Mouse (Mus musculus): ENCODE results near the gene Cyp1a2. TPM values are rescaled to one million over a fixed set of nuclear protein-coding genes. Genes with fewer than 3 reads are reported as not detected.

Cyp1a2 gene
- polyA plus RNA-seq, 1 experiment from 2014 or later = not detected

DNA sequence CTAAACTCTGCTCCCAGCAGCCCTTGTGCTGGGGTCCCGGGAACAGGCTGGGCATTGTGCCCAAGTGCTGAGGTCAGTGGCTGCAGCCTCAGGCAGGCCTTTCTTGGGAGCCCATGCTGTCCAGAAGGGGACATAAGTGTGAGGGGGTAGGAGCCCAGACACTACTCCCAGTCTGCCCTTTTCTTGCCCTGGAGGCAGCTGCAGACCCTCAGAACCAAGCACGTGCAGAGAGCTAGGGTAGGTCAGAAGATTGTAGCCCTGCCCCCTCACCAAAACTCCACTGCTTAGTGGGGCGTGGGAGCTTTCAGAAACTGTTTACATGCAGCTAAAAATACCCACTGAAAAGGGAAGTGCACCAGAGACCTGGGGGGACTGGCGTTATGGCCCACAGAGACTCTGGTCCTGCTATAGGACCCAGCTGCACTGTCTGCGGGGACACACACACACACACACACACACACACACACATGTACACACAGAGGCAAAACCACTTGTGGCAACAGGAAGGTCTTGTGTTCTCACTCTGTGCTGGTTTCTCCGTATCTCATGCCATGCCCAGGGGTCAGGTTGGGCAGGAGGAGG lies 45.7 kb downstream of the Cyp1a2 start:
- H3K9ac ChIP-seq (replicated peaks; ENCODE audit: low read depth) = 0 out of 2 replicates have a peak overlapping the region, but pooled peaks have one; percentile 16
- H3K4me1 ChIP-seq (ENCODE audit: insufficient read depth, low read depth, low read length) = peaks cover 44% of the 10 kb centered on the region
- DNase-seq (ENCODE audit: low spot score) (peak; percentile 77), ATAC-seq (peak; percentile 71)
- H3K4me3 ChIP-seq (ENCODE audit: low read depth, low read length) = no peak overlapping the region
- no peaks in the 10 kb centered on the region for H3K27me3 ChIP-seq (replicated peaks; ENCODE audit: insufficient read depth, low read length)
- TF ChIP-seq EP300 (IDR thresholded peaks at IDR 0.05) (peak; percentile 53; the same call in 1 of the 2 replicates), CTCF (IDR thresholded peaks at IDR 0.05) (no peak)
- 2% methylated on average over 6 of the region's 6 CpGs for WGBS
- H3K36me3 ChIP-seq (ENCODE audit: insufficient read depth, low read length) = no peaks in the 10 kb centered on the region
- no peaks in the 10 kb centered on the region for H3K9me3 ChIP-seq (ENCODE audit: low read length)
- peak overlapping the region; percentile 42 for H3K4me2 ChIP-seq (replicated peaks; ENCODE audit: low read depth, low read length)
- peak overlapping the region; percentile 85 for H3K27ac ChIP-seq (ENCODE audit: low read length)

DNA sequence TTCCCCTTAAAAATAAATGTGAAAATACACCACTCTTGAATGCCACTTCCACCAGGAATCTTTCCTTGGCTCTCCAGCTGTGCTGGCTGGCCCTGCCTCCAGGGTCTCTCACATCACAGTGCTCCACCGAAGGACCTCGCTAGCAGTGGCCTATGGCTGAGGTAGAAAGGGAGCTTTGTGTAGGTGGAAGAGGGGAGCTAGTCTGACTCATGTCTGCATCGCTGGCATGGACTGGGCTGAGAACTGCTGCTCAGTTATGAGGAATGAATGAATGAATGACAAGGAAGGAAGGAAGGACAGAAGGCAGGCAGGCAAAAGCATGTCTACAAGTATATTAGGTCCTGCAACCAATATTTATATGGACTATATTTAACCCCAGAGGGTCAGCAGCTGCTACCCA lies 46.2 kb downstream of the Cyp1a2 start:
- 33% methylated on average over 3 of the region's 3 CpGs for WGBS
- Histone ChIP-seq H3K4me1 (ENCODE audit: insufficient read depth, low read depth, low read length) (peaks cover 41% of the 10 kb centered on the region), H3K9me3 (ENCODE audit: low read length) (no peaks in the 10 kb centered on the region), H3K4me2 (replicated peaks; ENCODE audit: low read depth, low read length) (no peak overlapping the region; the same call in 1 of the 2 replicates), H3K36me3 (ENCODE audit: insufficient read depth, low read length) (no peaks in the 10 kb centered on the region), H3K27ac (ENCODE audit: low read length) (peak overlapping the region; percentile 85), H3K27me3 (replicated peaks; ENCODE audit: insufficient read depth, low read length) (no peaks in the 10 kb centered on the region), H3K4me3 (ENCODE audit: low read depth, low read length) (no peak overlapping the region), H3K9ac (replicated peaks; ENCODE audit: low read depth) (no peak overlapping the region)
- ATAC-seq (no peak), DNase-seq (ENCODE audit: low spot score) (no peak)
- TF ChIP-seq CTCF (IDR thresholded peaks at IDR 0.05) (no peak), EP300 (IDR thresholded peaks at IDR 0.05) (no peak)

GRCm38 (mm10) chr9:57633481-57634024 lies 50.0 kb downstream of the Cyp1a2 start:
- H3K4me2 ChIP-seq (replicated peaks; ENCODE audit: low read depth, low read length) = no peak overlapping the region
- no peak overlapping the region for H3K4me3 ChIP-seq (ENCODE audit: low read depth, low read length)
- peaks cover 5% of the 10 kb centered on the region; the same call in 1 of the 2 replicates for H3K36me3 ChIP-seq (ENCODE audit: insufficient read depth, low read length)
- no peak for TF ChIP-seq EP300 (IDR thresholded peaks at IDR 0.05)
- TF ChIP-seq CTCF (IDR thresholded peaks at IDR 0.05) = peak; percentile 51
- H3K27me3 ChIP-seq (replicated peaks; ENCODE audit: insufficient read depth, low read length) = no peaks in the 10 kb centered on the region
- no peaks in the 10 kb centered on the region for H3K9me3 ChIP-seq (ENCODE audit: low read length)
- 36% methylated on average over 4 of the region's 4 CpGs for WGBS
- ATAC-seq = no peak
- no peak overlapping the region for H3K27ac ChIP-seq (ENCODE audit: low read length)
- H3K9ac ChIP-seq (replicated peaks; ENCODE audit: low read depth) = no peak overlapping the region
- peak; percentile 38 for DNase-seq (ENCODE audit: low spot score)
- peaks cover 16% of the 10 kb centered on the region; the same call in 1 of the 2 replicates for H3K4me1 ChIP-seq (ENCODE audit: insufficient read depth, low read depth, low read length)

DNA sequence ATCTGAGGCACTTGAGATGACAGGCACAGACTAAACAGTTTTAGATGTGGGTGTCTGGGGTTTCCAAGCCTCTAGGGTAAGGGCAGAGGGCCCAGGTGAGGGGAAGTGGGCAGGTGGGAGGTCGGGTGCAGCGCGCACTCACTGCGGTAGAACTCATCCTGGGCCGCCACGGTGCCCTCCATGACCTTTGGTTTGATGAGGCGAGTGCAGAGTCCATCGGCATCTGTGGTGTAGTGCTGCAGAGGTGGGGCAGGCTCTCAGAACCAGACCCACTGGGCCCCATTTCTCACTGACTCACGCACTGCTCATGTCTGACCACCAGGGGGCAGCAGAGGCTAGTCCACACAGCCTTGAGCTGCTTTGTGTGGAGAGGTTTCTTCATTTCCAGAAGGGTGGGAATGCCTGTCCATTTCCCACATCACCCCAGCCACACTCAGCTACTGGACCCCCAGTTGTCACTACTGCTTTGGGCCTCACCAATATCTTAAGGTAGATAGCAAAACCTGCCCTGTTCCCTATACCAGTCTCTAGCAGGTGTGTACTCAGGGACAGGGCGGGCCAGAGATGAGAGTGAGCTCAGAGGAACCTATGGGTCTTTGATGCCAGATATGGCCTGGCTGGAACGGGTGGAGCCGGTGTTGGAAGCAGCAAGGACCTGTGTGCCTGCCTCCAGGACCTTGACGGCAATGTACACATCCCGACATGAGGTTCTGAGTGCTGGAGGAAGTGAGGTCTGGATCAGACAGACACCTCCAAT lies 54.2 kb downstream of the Cyp1a2 start:
- Histone ChIP-seq H3K4me3 (ENCODE audit: low read depth, low read length) (no peak overlapping the region), H3K4me2 (replicated peaks; ENCODE audit: low read depth, low read length) (no peak overlapping the region), H3K9ac (replicated peaks; ENCODE audit: low read depth) (no peak overlapping the region), H3K9me3 (ENCODE audit: low read length) (no peaks in the 10 kb centered on the region), H3K4me1 (ENCODE audit: insufficient read depth, low read depth, low read length) (no peaks in the 10 kb centered on the region; the same call in 1 of the 2 replicates), H3K27ac (ENCODE audit: low read length) (no peak overlapping the region), H3K27me3 (replicated peaks; ENCODE audit: insufficient read depth, low read length) (no peaks in the 10 kb centered on the region), H3K36me3 (ENCODE audit: insufficient read depth, low read length) (peaks cover 29% of the 10 kb centered on the region)
- ATAC-seq = peak; percentile 80
- WGBS = 61% methylated on average over 14 of the region's 14 CpGs
- TF ChIP-seq CTCF (IDR thresholded peaks at IDR 0.05) (peak; percentile 99), EP300 (IDR thresholded peaks at IDR 0.05) (no peak)
- peak; percentile 77 for DNase-seq (ENCODE audit: low spot score)

DNA sequence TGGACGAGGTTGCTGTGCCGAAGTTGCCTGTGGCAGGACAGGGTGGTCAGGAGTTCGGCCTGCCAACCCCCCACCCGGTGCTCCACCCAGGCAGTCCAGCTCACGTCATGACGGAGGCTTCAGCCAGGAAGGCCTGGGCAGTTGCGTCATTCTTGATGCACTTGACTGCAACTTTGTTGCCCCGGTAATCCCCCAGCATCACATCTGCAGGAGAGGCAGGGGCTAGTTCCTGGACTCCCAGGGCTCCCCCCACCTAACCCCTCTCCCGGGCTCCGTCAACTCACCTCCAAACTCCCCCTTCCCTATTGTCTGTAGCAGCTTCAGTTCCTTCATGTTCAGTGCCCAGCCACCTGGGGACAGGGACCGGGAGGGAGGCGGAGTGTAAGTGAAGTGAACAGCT lies 54.8 kb downstream of the Cyp1a2 start:
- peak; percentile 4 for DNase-seq (ENCODE audit: low spot score)
- no peaks in the 10 kb centered on the region for H3K27me3 ChIP-seq (replicated peaks; ENCODE audit: insufficient read depth, low read length)
- ATAC-seq = no peak
- H3K4me2 ChIP-seq (replicated peaks; ENCODE audit: low read depth, low read length) = no peak overlapping the region
- H3K9ac ChIP-seq (replicated peaks; ENCODE audit: low read depth) = no peak overlapping the region
- no peaks in the 10 kb centered on the region for H3K9me3 ChIP-seq (ENCODE audit: low read length)
- peaks cover 29% of the 10 kb centered on the region for H3K36me3 ChIP-seq (ENCODE audit: insufficient read depth, low read length)
- TF ChIP-seq CTCF (IDR thresholded peaks at IDR 0.05) = no peak
- no peak for TF ChIP-seq EP300 (IDR thresholded peaks at IDR 0.05)
- 88% methylated on average over 12 of the region's 12 CpGs for WGBS
- H3K4me1 ChIP-seq (ENCODE audit: insufficient read depth, low read depth, low read length) = no peaks in the 10 kb centered on the region
- no peak overlapping the region for H3K4me3 ChIP-seq (ENCODE audit: low read depth, low read length)
- no peak overlapping the region for H3K27ac ChIP-seq (ENCODE audit: low read length)

GRCm38 (mm10) chr9:57627892-57628291 lies 55.6 kb downstream of the Cyp1a2 start:
- Histone ChIP-seq H3K27me3 (replicated peaks; ENCODE audit: insufficient read depth, low read length) (no peaks in the 10 kb centered on the region), H3K9me3 (ENCODE audit: low read length) (no peaks in the 10 kb centered on the region), H3K9ac (replicated peaks; ENCODE audit: low read depth) (no peak overlapping the region), H3K27ac (ENCODE audit: low read length) (no peak overlapping the region), H3K36me3 (ENCODE audit: insufficient read depth, low read length) (peaks cover 29% of the 10 kb centered on the region), H3K4me1 (ENCODE audit: insufficient read depth, low read depth, low read length) (no peaks in the 10 kb centered on the region), H3K4me2 (replicated peaks; ENCODE audit: low read depth, low read length) (no peak overlapping the region), H3K4me3 (ENCODE audit: low read depth, low read length) (no peak overlapping the region)
- TF ChIP-seq EP300 (IDR thresholded peaks at IDR 0.05) (no peak), CTCF (IDR thresholded peaks at IDR 0.05) (no peak)
- DNase-seq (ENCODE audit: low spot score) (peak; percentile 3), ATAC-seq (no peak)
- WGBS = 88% methylated on average over 11 of the region's 11 CpGs
